Mouse (Mus musculus) liver, embryonic 16.5 days (tissue): ENCODE measurements around the gene Col1a2. TPM values are rescaled to one million over a fixed set of nuclear protein-coding genes. Genes with fewer than 3 reads are reported as not detected.
A peak's percentile ranks its signal among the peaks of the same experiment; 100 is the strongest.

Source experiments
- ATAC-seq: fragments of 200-750 bp; cut with Nextera tagmentation; 2 replicates; pipeline ENCODE4 v1.8.0; 2017; ENCODE audit warnings: low read depth, mild to moderate bottlenecking, moderate number of reproducible peaks, moderate library complexity
- H3K27ac ChIP-seq: fragments of 300-500 bp; sonication (generic); 2 replicates; pipeline ENCODE4 v1.5.1; 2014; ENCODE audit warnings: mild to moderate bottlenecking, low read length
- H3K27me3 ChIP-seq: fragments of 300-500 bp; sonication (generic); 2 replicates; pipeline ENCODE4 v1.6.1; 2014; ENCODE audit warnings: low read depth, low read length, mixed read lengths; ENCODE audit not compliant: control insufficient read depth, insufficient read depth
- H3K36me3 ChIP-seq: fragments of 300-500 bp; sonication (generic); 2 replicates; pipeline ENCODE4 v1.6.1; 2014; ENCODE audit warnings: mild to moderate bottlenecking; ENCODE audit not compliant: control insufficient read depth, insufficient read depth
- H3K4me1 ChIP-seq: fragments of 300-500 bp; sonication (generic); 2 replicates; pipeline ENCODE4 v1.6.1; 2014; ENCODE audit warnings: low read depth, low read length, mixed read lengths; ENCODE audit not compliant: control insufficient read depth
- H3K4me2 ChIP-seq: fragments of 300-500 bp; sonication (generic); 2 replicates; pipeline ENCODE4 v1.6.1; 2014; ENCODE audit warnings: low read depth, low read length, mixed read lengths
- H3K4me3 ChIP-seq: fragments of 300-500 bp; sonication (generic); 2 replicates; pipeline ENCODE4 v1.5.1; 2014; ENCODE audit warnings: low read depth, mild to moderate bottlenecking, low read length
- H3K9ac ChIP-seq: fragments of 300-500 bp; sonication (generic); 2 replicates; pipeline ENCODE4 v1.6.1; 2014; ENCODE audit warnings: low read depth, low read length
- H3K9me3 ChIP-seq: fragments of 300-500 bp; sonication (generic); replicated peaks from 2 replicates; pipeline ENCODE4 v1.6.1; 2016; ENCODE audit warnings: low read length; ENCODE audit not compliant: control insufficient read depth
- WGBS: fragments of 180-500 bp; shearing (Covaris S2); extraction: QIAGEN DNeasy Blood & Tissue Kit; methylation state at CpG from one replicate; pipeline ENCODE4 v1.1.7; 2014; ENCODE audit not compliant: insufficient replicate concordance; 5-methylcytosine and 5-hydroxymethylcytosine counted together
- polyA plus RNA-seq: library from polyadenylated mRNA; unstranded; fragments of >200 nt; fragmentation: Nextera tagmentation; extraction: Ambion mirVana; gene quantifications from 2 replicates; pipeline ENCODE4 v1.2.1, GENCODE M21; 2015

Col1a2 gene
- polyA plus RNA-seq, 1 experiment from 2014 or later: 52.8 TPM

- Histone ChIP-seq H3K4me3 (no peak overlapping the region), H3K4me2 (no peak overlapping the region), H3K9ac (no peak overlapping the region), H3K27me3 (no peaks in the 10 kb centered on the region), H3K9me3 (no peaks in the 10 kb centered on the region), H3K27ac (no peak overlapping the region), H3K36me3 (no peaks in the 10 kb centered on the region), H3K4me1 (no peaks in the 10 kb centered on the region)
- ATAC-seq: no peak
- 11% methylated on average over 1 of the region's 1 CpGs for WGBS
Measured at GRCm38 (mm10) chr6:4488349-4488748, 16.3 kb upstream of the Col1a2 start.

GRCm38 (mm10) chr6:4488966-4489365, 15.6 kb upstream of the Col1a2 start:
- ATAC-seq: no peak
- Histone ChIP-seq H3K27ac (no peak overlapping the region), H3K4me2 (no peak overlapping the region), H3K36me3 (no peaks in the 10 kb centered on the region), H3K4me3 (no peak overlapping the region), H3K9me3 (no peaks in the 10 kb centered on the region), H3K27me3 (no peaks in the 10 kb centered on the region), H3K9ac (no peak overlapping the region), H3K4me1 (no peaks in the 10 kb centered on the region)
- WGBS: 35% methylated on average over 1 of the region's 1 CpGs

- no peak for ATAC-seq
- Histone ChIP-seq H3K9ac (no peak overlapping the region), H3K27me3 (no peaks in the 10 kb centered on the region), H3K9me3 (no peaks in the 10 kb centered on the region), H3K4me3 (no peak overlapping the region), H3K36me3 (no peaks in the 10 kb centered on the region), H3K4me2 (no peak overlapping the region), H3K27ac (no peak overlapping the region), H3K4me1 (no peaks in the 10 kb centered on the region)
- 29% methylated on average over 6 of the region's 6 CpGs for WGBS
Measured at GRCm38 (mm10) chr6:4489366-4490245, 15.0 kb upstream of the Col1a2 start.

- Histone ChIP-seq H3K9me3 (no peaks in the 10 kb centered on the region), H3K4me2 (no peak overlapping the region), H3K36me3 (no peaks in the 10 kb centered on the region), H3K27ac (no peak overlapping the region), H3K9ac (no peak overlapping the region), H3K4me3 (no peak overlapping the region), H3K4me1 (no peaks in the 10 kb centered on the region), H3K27me3 (no peaks in the 10 kb centered on the region)
- ATAC-seq: no peak
- WGBS: 26% methylated on average over 2 of the region's 2 CpGs
Measured at GRCm38 (mm10) chr6:4493666-4494065, 10.9 kb upstream of the Col1a2 start.

GRCm38 (mm10) chr6:4496428-4496827, 8.2 kb upstream of the Col1a2 start:
- Histone ChIP-seq H3K36me3 (no peaks in the 10 kb centered on the region), H3K9me3 (no peaks in the 10 kb centered on the region), H3K4me2 (no peak overlapping the region), H3K9ac (no peak overlapping the region), H3K27me3 (no peaks in the 10 kb centered on the region), H3K27ac (no peak overlapping the region), H3K4me3 (no peak overlapping the region), H3K4me1 (no peaks in the 10 kb centered on the region)
- no peak for ATAC-seq
- 41% methylated on average over 1 of the region's 1 CpGs for WGBS

GRCm38 (mm10) chr6:4503106-4503505, 1.5 kb upstream of the Col1a2 start:
- H3K4me2 ChIP-seq: no peak overlapping the region
- no peaks in the 10 kb centered on the region; the same call in 1 of the 2 replicates for H3K4me1 ChIP-seq
- 0% methylated on average over 1 of the region's 1 CpGs for WGBS
- ATAC-seq: no peak
- H3K9me3 ChIP-seq: no peaks in the 10 kb centered on the region
- no peak overlapping the region for H3K27ac ChIP-seq
- H3K27me3 ChIP-seq: peaks cover 4% of the 10 kb centered on the region; the same call in 1 of the 2 replicates
- no peak overlapping the region for H3K9ac ChIP-seq
- no peak overlapping the region for H3K4me3 ChIP-seq
- H3K36me3 ChIP-seq: no peaks in the 10 kb centered on the region

GRCm38 (mm10) chr6:4505158-4505997, 764 bp downstream of the Col1a2 start:
- H3K36me3 ChIP-seq: no peaks in the 10 kb centered on the region
- no peak overlapping the region for H3K9ac ChIP-seq
- no peak overlapping the region for H3K27ac ChIP-seq
- WGBS: 3% methylated on average over 31 of the region's 31 CpGs
- peak overlapping the region; percentile 38 for H3K4me3 ChIP-seq
- no peaks in the 10 kb centered on the region; the same call in 1 of the 2 replicates for H3K4me1 ChIP-seq
- H3K4me2 ChIP-seq: peak overlapping the region; percentile 50
- no peaks in the 10 kb centered on the region for H3K9me3 ChIP-seq
- H3K27me3 ChIP-seq: peaks cover 4% of the 10 kb centered on the region; the same call in 1 of the 2 replicates
- no peak; the same call in 1 of the 2 replicates for ATAC-seq

GRCm38 (mm10) chr6:4506106-4506505, 1.5 kb downstream of the Col1a2 start:
- H3K27me3 ChIP-seq: peaks cover 4% of the 10 kb centered on the region; the same call in 1 of the 2 replicates
- no peak for ATAC-seq
- H3K27ac ChIP-seq: no peak overlapping the region
- no peak overlapping the region for H3K4me2 ChIP-seq
- H3K4me1 ChIP-seq: no peaks in the 10 kb centered on the region; the same call in 1 of the 2 replicates
- H3K4me3 ChIP-seq: peak overlapping the region; percentile 21
- no peaks in the 10 kb centered on the region for H3K36me3 ChIP-seq
- H3K9ac ChIP-seq: no peak overlapping the region
- whole genome bisulfite sequencing: 13% methylated on average over 11 of the region's 11 CpGs
- H3K9me3 ChIP-seq: no peaks in the 10 kb centered on the region
